Mouse (Mus musculus): ENCODE measurements around the gene Aym1. TPM values are rescaled to one million over a fixed set of nuclear protein-coding genes. Genes with fewer than 3 reads are reported as not detected.

Aym1 gene
- total and polyA plus RNA-seq, 3 experiments, result not detected

GRCm38 (mm10) chr5:113372449-113372848 lies 15.4 kb downstream of the Aym1 start:
- peaks cover 92% of the 10 kb centered on the region for H3K9me3 ChIP-seq (replicated peaks)
- TF ChIP-seq GATA2 (IDR thresholded peaks at IDR 0.05; ENCODE audit: borderline replicate concordance, low read depth, low read length), result no peak
- no peak for TF ChIP-seq TAL1 (conservative IDR thresholded peaks at IDR 0.05; ENCODE audit: low read depth, low read length)
- no peak for TF ChIP-seq CTCF (IDR thresholded peaks at IDR 0.05; ENCODE audit: low read depth, low read length)
- TF ChIP-seq GATA1 (IDR thresholded peaks at IDR 0.05; ENCODE audit: borderline replicate concordance, low read length), result no peak
- no peak for TF ChIP-seq POLR2AphosphoS5 (IDR thresholded peaks at IDR 0.05; ENCODE audit: insufficient replicate concordance, low read depth, low read length)
- ATAC-seq (ENCODE audit: extremely low read depth, insufficient number of reproducible peaks, low FRiP score, poor library complexity, severe bottlenecking) (no peak), DNase-seq (ENCODE audit: low spot score) (no peak)
- no peaks in the 10 kb centered on the region for H3K4me1 ChIP-seq (ENCODE audit: insufficient read depth, low read depth, low read length)
- H3K27me3 ChIP-seq (ENCODE audit: insufficient read depth, low read length), result no peaks in the 10 kb centered on the region
- H3K36me3 ChIP-seq (replicated peaks), result no peaks in the 10 kb centered on the region
- no peak overlapping the region for H3K4me3 ChIP-seq (ENCODE audit: low read depth, low read length)

GRCm38 (mm10) chr5:113372995-113373950 lies 16.2 kb downstream of the Aym1 start:
- ATAC-seq (ENCODE audit: extremely low read depth, insufficient number of reproducible peaks, low FRiP score, poor library complexity, severe bottlenecking), result no peak
- Histone ChIP-seq H3K4me1 (ENCODE audit: insufficient read depth, low read depth, low read length) (no peaks in the 10 kb centered on the region), H3K27me3 (ENCODE audit: insufficient read depth, low read length) (no peaks in the 10 kb centered on the region), H3K9me3 (replicated peaks) (peaks cover 90% of the 10 kb centered on the region), H3K36me3 (replicated peaks) (no peaks in the 10 kb centered on the region), H3K4me3 (ENCODE audit: low read depth, low read length) (no peak overlapping the region)
- TF ChIP-seq GATA1 (IDR thresholded peaks at IDR 0.05; ENCODE audit: borderline replicate concordance, low read length), result no peak
- no peak for TF ChIP-seq TAL1 (conservative IDR thresholded peaks at IDR 0.05; ENCODE audit: low read depth, low read length)
- no peak for TF ChIP-seq GATA2 (IDR thresholded peaks at IDR 0.05; ENCODE audit: borderline replicate concordance, low read depth, low read length)
- TF ChIP-seq CTCF (IDR thresholded peaks at IDR 0.05; ENCODE audit: low read depth, low read length), result no peak
- no peak for TF ChIP-seq POLR2AphosphoS5 (IDR thresholded peaks at IDR 0.05; ENCODE audit: insufficient replicate concordance, low read depth, low read length)
- DNase-seq (ENCODE audit: low spot score), result no peak

GRCm38 (mm10) chr5:113374290-113374689 lies 17.2 kb downstream of the Aym1 start:
- no peak for TF ChIP-seq GATA1 (IDR thresholded peaks at IDR 0.05; ENCODE audit: borderline replicate concordance, low read length)
- no peaks in the 10 kb centered on the region for H3K36me3 ChIP-seq (replicated peaks)
- peaks cover 90% of the 10 kb centered on the region for H3K9me3 ChIP-seq (replicated peaks)
- no peak for DNase-seq (ENCODE audit: low spot score)
- H3K27me3 ChIP-seq (ENCODE audit: insufficient read depth, low read length), result no peaks in the 10 kb centered on the region
- no peaks in the 10 kb centered on the region for H3K4me1 ChIP-seq (ENCODE audit: insufficient read depth, low read depth, low read length)
- no peak for ATAC-seq (ENCODE audit: extremely low read depth, insufficient number of reproducible peaks, low FRiP score, poor library complexity, severe bottlenecking)
- H3K4me3 ChIP-seq (ENCODE audit: low read depth, low read length), result no peak overlapping the region

GRCm38 (mm10) chr5:113375783-113376182 lies 18.7 kb downstream of the Aym1 start:
- TF ChIP-seq CTCF (IDR thresholded peaks at IDR 0.05; ENCODE audit: low read depth, low read length) (no peak), GATA2 (IDR thresholded peaks at IDR 0.05; ENCODE audit: borderline replicate concordance, low read depth, low read length) (no peak), TAL1 (conservative IDR thresholded peaks at IDR 0.05; ENCODE audit: low read depth, low read length) (no peak), GATA1 (IDR thresholded peaks at IDR 0.05; ENCODE audit: borderline replicate concordance, low read length) (no peak), POLR2AphosphoS5 (IDR thresholded peaks at IDR 0.05; ENCODE audit: insufficient replicate concordance, low read depth, low read length) (no peak)
- Histone ChIP-seq H3K4me1 (ENCODE audit: insufficient read depth, low read depth, low read length) (no peaks in the 10 kb centered on the region), H3K4me3 (ENCODE audit: low read depth, low read length) (no peak overlapping the region), H3K36me3 (replicated peaks) (no peaks in the 10 kb centered on the region), H3K27me3 (ENCODE audit: insufficient read depth, low read length) (no peaks in the 10 kb centered on the region), H3K9me3 (replicated peaks) (peaks cover 90% of the 10 kb centered on the region)
- no peak for DNase-seq (ENCODE audit: low spot score)
- ATAC-seq (ENCODE audit: extremely low read depth, insufficient number of reproducible peaks, low FRiP score, poor library complexity, severe bottlenecking), result no peak

- ATAC-seq (ENCODE audit: extremely low read depth, insufficient number of reproducible peaks, low FRiP score, poor library complexity, severe bottlenecking) (no peak), DNase-seq (ENCODE audit: low spot score) (no peak)
- H3K4me1 ChIP-seq (ENCODE audit: insufficient read depth, low read depth, low read length), result no peaks in the 10 kb centered on the region
- H3K9me3 ChIP-seq (replicated peaks), result peaks cover 88% of the 10 kb centered on the region
- no peaks in the 10 kb centered on the region for H3K36me3 ChIP-seq (replicated peaks)
- no peak overlapping the region for H3K4me3 ChIP-seq (ENCODE audit: low read depth, low read length)
- H3K27me3 ChIP-seq (ENCODE audit: insufficient read depth, low read length), result no peaks in the 10 kb centered on the region
- TF ChIP-seq POLR2AphosphoS5 (IDR thresholded peaks at IDR 0.05; ENCODE audit: insufficient replicate concordance, low read depth, low read length), result no peak
- no peak for TF ChIP-seq GATA2 (IDR thresholded peaks at IDR 0.05; ENCODE audit: borderline replicate concordance, low read depth, low read length)
- TF ChIP-seq TAL1 (conservative IDR thresholded peaks at IDR 0.05; ENCODE audit: low read depth, low read length), result no peak
- no peak for TF ChIP-seq GATA1 (IDR thresholded peaks at IDR 0.05; ENCODE audit: borderline replicate concordance, low read length)
- TF ChIP-seq CTCF (IDR thresholded peaks at IDR 0.05; ENCODE audit: low read depth, low read length), result no peak
Measured at GRCm38 (mm10) chr5:113376292-113376691, 19.2 kb downstream of the Aym1 start.

GRCm38 (mm10) chr5:113379416-113379815 lies 22.3 kb downstream of the Aym1 start:
- H3K9me3 ChIP-seq (replicated peaks), result peaks cover 82% of the 10 kb centered on the region
- H3K4me3 ChIP-seq (ENCODE audit: low read depth, low read length), result no peak overlapping the region
- no peaks in the 10 kb centered on the region for H3K4me1 ChIP-seq (ENCODE audit: insufficient read depth, low read depth, low read length)
- H3K36me3 ChIP-seq (replicated peaks), result no peaks in the 10 kb centered on the region
- ATAC-seq (ENCODE audit: extremely low read depth, insufficient number of reproducible peaks, low FRiP score, poor library complexity, severe bottlenecking), result no peak
- no peaks in the 10 kb centered on the region for H3K27me3 ChIP-seq (ENCODE audit: insufficient read depth, low read length)
- no peak for DNase-seq (ENCODE audit: low spot score)
- TF ChIP-seq GATA2 (IDR thresholded peaks at IDR 0.05; ENCODE audit: borderline replicate concordance, low read depth, low read length) (no peak), CTCF (IDR thresholded peaks at IDR 0.05; ENCODE audit: low read depth, low read length) (no peak), GATA1 (IDR thresholded peaks at IDR 0.05; ENCODE audit: borderline replicate concordance, low read length) (no peak), TAL1 (conservative IDR thresholded peaks at IDR 0.05; ENCODE audit: low read depth, low read length) (no peak)
